Mouse (Mus musculus): ENCODE results near the gene Hoxd8.

Gene Hoxd8

GRCm38 (mm10) chr2:74699664-74700545, 4.5 kb upstream of the Hoxd8 start:
- no peak for DNase-seq

- no peak for DNase-seq
Observed at GRCm38 (mm10) chr2:74700546-74701112, 3.8 kb upstream of the Hoxd8 start.

GRCm38 (mm10) chr2:74701949-74702819, 2.2 kb upstream of the Hoxd8 start:
- DNase-seq, result peak; percentile 90 to 94

GRCm38 (mm10) chr2:74702820-74703219, 1.6 kb upstream of the Hoxd8 start:
- no peak for DNase-seq

GRCm38 (mm10) chr2:74703317-74703716, 1.1 kb upstream of the Hoxd8 start:
- DNase-seq, result no peak

- DNase-seq, result peak in 1 of 2 experiments; percentile 32
Observed at GRCm38 (mm10) chr2:74703720-74704392, 559 bp upstream of the Hoxd8 start.

GRCm38 (mm10) chr2:74704999-74705466, 618 bp downstream of the Hoxd8 start:
- no peak for DNase-seq

- no peak for DNase-seq
Observed at GRCm38 (mm10) chr2:74705467-74706089, 1.2 kb downstream of the Hoxd8 start.

- DNase-seq, result no peak
Observed at GRCm38 (mm10) chr2:74706393-74706960, 2.1 kb downstream of the Hoxd8 start.

- no peak for DNase-seq
Observed at GRCm38 (mm10) chr2:74707599-74707998, 3.2 kb downstream of the Hoxd8 start.

- DNase-seq, result no peak
Observed at GRCm38 (mm10) chr2:74708676-74709075, 4.3 kb downstream of the Hoxd8 start.

GRCm38 (mm10) chr2:74709465-74710419, 5.3 kb downstream of the Hoxd8 start:
- DNase-seq, result no peak

GRCm38 (mm10) chr2:74710929-74711543, 6.6 kb downstream of the Hoxd8 start:
- DNase-seq, result peak in 1 of 2 experiments; percentile 1

- peak in 1 of 2 experiments; percentile 31 for DNase-seq
Observed at GRCm38 (mm10) chr2:74711721-74712621, 7.6 kb downstream of the Hoxd8 start, which contains the start of the genes Hoxd3 and Hoxd4. Hoxd3 (plus strand) TSS chr2:74711927. Hoxd4 (plus strand) TSS chr2:74711929.

- DNase-seq, result peak in 1 of 2 experiments; percentile 20
Observed at GRCm38 (mm10) chr2:74713239-74714150, 9.1 kb downstream of the Hoxd8 start.

- DNase-seq, result peak in 1 of 2 experiments; percentile 3
Observed at GRCm38 (mm10) chr2:74714156-74714789, 9.9 kb downstream of the Hoxd8 start.

- peak in 1 of 2 experiments; percentile 14 for DNase-seq
Observed at GRCm38 (mm10) chr2:74714881-74715280, 10.5 kb downstream of the Hoxd8 start.

Data from cerebellum, postnatal 10 days (tissue).